Comparison of ENCODE assay signal across 8 mouse cellular contexts in the genomic region with DNA sequence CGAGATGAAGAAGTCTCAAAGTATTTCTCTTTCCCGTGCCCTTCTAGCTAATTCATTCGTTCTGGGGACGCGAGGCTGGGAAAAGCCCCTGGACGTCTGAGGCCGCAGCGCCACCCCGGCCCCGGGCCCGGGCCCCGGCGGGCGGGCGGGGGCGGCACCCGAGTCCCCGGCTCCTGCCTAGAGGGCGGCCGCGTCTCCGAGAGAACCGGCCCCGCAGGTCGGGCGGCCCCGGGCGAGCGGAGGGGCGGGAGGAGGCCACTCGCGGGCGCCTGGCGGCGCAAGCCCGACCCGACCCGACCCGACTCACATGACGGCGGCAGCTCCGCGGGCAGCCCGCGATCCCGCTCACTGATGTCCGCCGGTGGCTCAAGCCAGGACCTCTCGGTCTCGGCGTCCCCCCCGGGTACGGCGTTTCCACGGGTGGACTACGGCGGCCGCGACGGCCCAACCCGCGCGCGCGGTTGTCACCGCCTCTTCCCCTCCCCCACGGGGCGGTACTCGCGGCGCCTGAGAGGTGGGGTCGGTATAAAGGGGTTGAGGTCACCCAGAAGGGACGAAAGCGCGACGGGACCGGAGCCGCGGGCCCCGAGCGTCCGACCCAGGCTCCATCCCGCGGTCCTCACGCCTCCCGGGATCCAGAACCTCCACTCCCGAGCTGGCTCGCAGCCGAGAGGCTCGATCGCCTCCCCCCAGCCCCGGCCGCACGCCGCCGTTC. TPM values are rescaled to one million over a fixed set of nuclear protein-coding genes. Genes with fewer than 3 reads are reported as not detected.
DNase-seq lines count a peak whose midpoint lies in the region; ATAC-seq and TF ChIP-seq lines count a peak whose summit lies in the region.

A gene (plus strand): TSS at position 571 of the 715 bp plus-strand sequence.

- peak within 1 kb of the TSS; percentile 79 for H3K4me2 ChIP-seq in kidney, embryonic 15.5 days
- peak within 1 kb of the TSS; percentile 65 for H3K4me2 ChIP-seq in limb, embryonic 15.5 days
- H3K4me2 ChIP-seq in midbrain, postnatal 0 days (ENCODE audit: low read depth, low read length, poor library complexity, severe bottlenecking), result peak within 1 kb of the TSS; percentile 64

- TF ChIP-seq POLR2A in embryonic fibroblast, embryonic 13.5 days (IDR thresholded peaks at IDR 0.05; ENCODE audit: low read depth, low read length), result peak; percentile 97

- no peak for TF ChIP-seq CTCF in embryonic fibroblast, embryonic 13.5 days (IDR thresholded peaks at IDR 0.05; ENCODE audit: borderline replicate concordance, insufficient read depth, low read length)
- TF ChIP-seq CTCF in midbrain, postnatal 0 days (IDR thresholded peaks at IDR 0.05), result no peak

- peak within 1 kb of the TSS; percentile 60 for H3K4me3 ChIP-seq in embryonic fibroblast, embryonic 13.5 days (ENCODE audit: insufficient read depth, low read length)
- H3K4me3 ChIP-seq in heart, embryonic 10.5 days, result peak within 1 kb of the TSS; percentile 95
- H3K4me3 ChIP-seq in kidney, embryonic 15.5 days (replicated peaks), result peak within 1 kb of the TSS; percentile 90
- H3K4me3 ChIP-seq in limb, embryonic 15.5 days, result peak within 1 kb of the TSS; percentile 77
- H3K4me3 ChIP-seq in midbrain, postnatal 0 days (ENCODE audit: low read depth, low read length), result peak within 1 kb of the TSS; percentile 97

- peaks cover 8% of the 10 kb centered on the region; the same call in 1 of the 2 replicates for H3K4me1 ChIP-seq in embryonic fibroblast, embryonic 13.5 days (ENCODE audit: control insufficient read depth, insufficient read depth, low read length)
- H3K4me1 ChIP-seq in heart, embryonic 10.5 days, result peaks cover 28% of the 10 kb centered on the region
- peaks cover 40% of the 10 kb centered on the region for H3K4me1 ChIP-seq in kidney, embryonic 15.5 days
- peaks cover 27% of the 10 kb centered on the region for H3K4me1 ChIP-seq in limb, embryonic 15.5 days
- peaks cover 8% of the 10 kb centered on the region for H3K4me1 ChIP-seq in midbrain, postnatal 0 days (ENCODE audit: insufficient read depth, low read length)

- no peaks in the 10 kb centered on the region for H3K9me3 ChIP-seq in heart, embryonic 10.5 days
- H3K9me3 ChIP-seq in kidney, embryonic 15.5 days (replicated peaks), result no peaks in the 10 kb centered on the region
- H3K9me3 ChIP-seq in limb, embryonic 15.5 days, result no peaks in the 10 kb centered on the region
- H3K9me3 ChIP-seq in midbrain, postnatal 0 days (ENCODE audit: low read length), result no peaks in the 10 kb centered on the region

- peaks cover 22% of the 10 kb centered on the region for H3K36me3 ChIP-seq in heart, embryonic 10.5 days
- peaks cover 25% of the 10 kb centered on the region for H3K36me3 ChIP-seq in kidney, embryonic 15.5 days
- peaks cover 10% of the 10 kb centered on the region for H3K36me3 ChIP-seq in limb, embryonic 15.5 days
- peaks cover 4% of the 10 kb centered on the region; the same call in 1 of the 2 replicates for H3K36me3 ChIP-seq in midbrain, postnatal 0 days (ENCODE audit: insufficient read depth, low read length)

- peak within 1 kb of the TSS; percentile 96 for H3K9ac ChIP-seq in kidney, embryonic 15.5 days
- H3K9ac ChIP-seq in limb, embryonic 15.5 days, result peak within 1 kb of the TSS; percentile 94
- peak within 1 kb of the TSS; percentile 86 for H3K9ac ChIP-seq in midbrain, postnatal 0 days (replicated peaks; ENCODE audit: low read length, poor library complexity, severe bottlenecking)

- DNase-seq in B cell, adult 2 months, result peak; percentile 93 to 95
- DNase-seq in brain, adult 2 months (ENCODE audit: low read depth, low spot score), result peak; percentile 94
- DNase-seq in heart, embryonic 10.5 days (ENCODE audit: low spot score), result peak; percentile 93
- peak; percentile 91 for DNase-seq in midbrain, postnatal 0 days (ENCODE audit: low spot score)
- DNase-seq in spleen, postnatal 10 days (ENCODE audit: low spot score in 2 of 2), result peak; percentile 94 to 98

- no peaks in the 10 kb centered on the region for H3K27me3 ChIP-seq in heart, embryonic 10.5 days (ENCODE audit: insufficient read depth, poor library complexity, severe bottlenecking)
- H3K27me3 ChIP-seq in kidney, embryonic 15.5 days, result no peaks in the 10 kb centered on the region
- no peaks in the 10 kb centered on the region for H3K27me3 ChIP-seq in limb, embryonic 15.5 days
- H3K27me3 ChIP-seq in midbrain, postnatal 0 days (ENCODE audit: insufficient read depth, low read length), result no peaks in the 10 kb centered on the region

- peak within 1 kb of the TSS; percentile 96 for H3K27ac ChIP-seq in embryonic fibroblast, embryonic 13.5 days (ENCODE audit: insufficient read depth, low read length)
- peak within 1 kb of the TSS; percentile 100 for H3K27ac ChIP-seq in heart, embryonic 10.5 days
- peak within 1 kb of the TSS; percentile 100 for H3K27ac ChIP-seq in kidney, embryonic 15.5 days
- H3K27ac ChIP-seq in limb, embryonic 15.5 days, result peak within 1 kb of the TSS; percentile 100
- peak within 1 kb of the TSS; percentile 100 for H3K27ac ChIP-seq in midbrain, postnatal 0 days (ENCODE audit: low read depth, low read length)

- ATAC-seq in kidney, embryonic 15.5 days (replicated peaks; ENCODE audit: low FRiP score), result peak; percentile 85
- peak; percentile 86 for ATAC-seq in limb, embryonic 15.5 days (ENCODE audit: insufficient number of reproducible peaks, low FRiP score, low TSS enrichment, low read depth)
- peak; percentile 85 for ATAC-seq in midbrain, postnatal 0 days (ENCODE audit: low FRiP score)

- WGBS in heart, embryonic 10.5 days, result under 1% methylated on average over 96 of the region's 96 CpGs
- WGBS in kidney, embryonic 15.5 days, result 1% methylated on average over 89 of the region's 96 CpGs
- WGBS in limb, embryonic 15.5 days, result under 1% methylated on average over 83 of the region's 96 CpGs
- WGBS in midbrain, postnatal 0 days, result under 1% methylated on average over 88 of the region's 96 CpGs

RNA-seq across cellular contexts. Expression of the gene that starts here (rescaled TPM):
- 27.8 and 31.1 TPM in 2 replicates for polyA plus RNA-seq in embryonic fibroblast, embryonic 13.5 days (2011; ENCODE audit: insufficient read length, low read depth, missing spikeins)
- polyA plus RNA-seq in heart, embryonic 10.5 days (2016; fragmentation: Nextera tagmentation; extraction: Ambion mirVana), result 7.4 and 7.5 TPM in 2 replicates
- 13.7 and 14.7 TPM in 2 replicates for polyA plus RNA-seq in kidney, embryonic 15.5 days (2015; fragmentation: Nextera tagmentation; extraction: Ambion mirVana)
- polyA plus RNA-seq in limb, embryonic 15.5 days (2015; fragmentation: Nextera tagmentation; extraction: Ambion mirVana), result 14.7 and 18.1 TPM in 2 replicates
- total RNA-seq in midbrain, postnatal 0 days (2014; rRNA removed), result 7.2 TPM in 2 replicates
- 2.1 and 2.2 TPM in 2 replicates for polyA plus RNA-seq in midbrain, postnatal 0 days (2015; fragmentation: Nextera tagmentation; extraction: Ambion mirVana)

Comparison
In these comparisons a context has a peak if more than half of its experiments do, and no peak if none do; other contexts are left out.
1. Peak in every context shown above with its lines: DNase-seq, ATAC-seq, H3K4me3 ChIP-seq and H3K27ac ChIP-seq.